Mouse (Mus musculus) embryonic fibroblast, embryonic 13.5 days (primary cell): ENCODE measurements around the gene Stub1.

Experiments
- CTCF ChIP-seq: IDR thresholded peaks from 2 replicates; pipeline ENCODE4 v1.5.1; 2011; ENCODE audit warnings: mild to moderate bottlenecking, control low read depth, low read length, moderate library complexity, borderline replicate concordance; ENCODE audit not compliant: insufficient read depth
- POLR2A ChIP-seq: IDR thresholded peaks from 2 replicates; pipeline ENCODE4 v1.6.1; 2011; ENCODE audit warnings: low read depth, mild to moderate bottlenecking, control low read depth, low read length, moderate library complexity

DNA sequence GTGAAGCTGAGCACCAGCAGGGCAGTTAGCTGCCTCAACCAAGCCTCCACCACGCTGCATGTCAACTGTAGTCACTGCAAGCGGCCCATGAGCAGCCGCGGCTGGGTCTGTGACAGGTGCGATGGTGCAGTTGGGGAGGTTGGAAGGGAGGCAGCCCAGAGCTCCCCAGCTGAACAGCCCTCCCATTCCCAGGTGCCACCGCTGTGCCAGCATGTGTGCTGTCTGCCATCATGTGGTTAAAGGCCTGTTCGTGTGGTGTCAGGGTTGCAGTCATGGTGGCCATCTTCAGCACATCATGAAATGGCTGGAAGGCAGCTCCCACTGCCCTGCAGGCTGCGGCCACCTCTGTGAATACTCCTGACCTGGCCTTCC lies 5.0 kb downstream of the Stub1 start:
- no peak for TF ChIP-seq POLR2A
- no peak for TF ChIP-seq CTCF
